Comparison of ENCODE assay signal across 8 mouse cellular contexts in the genomic region with DNA sequence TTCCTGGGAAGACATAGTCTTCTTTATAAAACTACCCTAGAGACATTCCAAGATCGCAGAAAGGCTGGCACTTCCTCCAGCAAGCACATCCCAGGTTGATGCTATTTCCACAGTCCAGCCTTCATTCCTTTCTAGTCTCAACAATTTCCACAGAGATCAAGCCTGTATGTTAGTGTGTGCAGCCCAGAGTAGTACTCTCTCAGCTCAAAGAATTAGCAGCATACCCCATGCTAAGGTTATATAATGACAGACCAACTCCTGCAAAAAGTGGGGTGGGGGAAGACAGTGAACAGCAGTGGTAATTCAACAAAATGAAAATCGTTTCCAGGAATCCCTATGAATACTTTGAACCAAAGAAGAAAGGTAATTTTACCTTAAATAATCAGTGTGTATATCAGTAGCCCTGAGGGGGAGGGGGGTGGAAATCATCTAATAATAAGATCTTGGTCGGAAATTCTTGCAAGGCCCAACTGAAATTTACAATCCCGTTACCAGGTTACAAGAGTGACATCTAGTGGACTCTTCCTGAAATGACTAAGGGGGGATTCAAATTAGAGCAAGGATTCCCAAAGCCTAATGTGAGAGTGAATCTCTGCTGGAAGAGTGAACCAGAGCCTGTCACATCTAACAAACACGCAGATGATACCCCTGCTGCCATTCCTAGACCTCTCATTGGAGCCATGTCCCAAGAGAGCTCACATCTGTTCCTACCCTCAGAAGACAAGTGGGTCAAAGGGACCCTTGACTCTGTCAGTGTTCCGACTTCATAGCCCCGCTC.
DNase-seq lines count a peak whose midpoint lies in the region; ATAC-seq and TF ChIP-seq lines count a peak whose summit lies in the region.

No protein-coding gene starts in this region.

- H3K9ac ChIP-seq in forebrain, embryonic 16.5 days (replicated peaks; ENCODE audit: low read depth, low read length): no peak overlapping the region
- no peak overlapping the region for H3K9ac ChIP-seq in neural tube, embryonic 14.5 days (replicated peaks; ENCODE audit: low read depth, low read length)

- WGBS in bone marrow, adult 2 months: 42% methylated on average over 7 of the region's 7 CpGs
- 39% methylated on average over 7 of the region's 7 CpGs for WGBS in forebrain, embryonic 16.5 days
- 51% methylated on average over 7 of the region's 7 CpGs for WGBS in neural tube, embryonic 14.5 days

- 0 out of 2 replicates have a peak, but pooled peaks have one; percentile 28 for TF ChIP-seq CTCF in bone marrow, adult 2 months (IDR thresholded peaks at IDR 0.05; ENCODE audit: control insufficient read depth, insufficient read depth, low read length)

- ATAC-seq in forebrain, embryonic 16.5 days: peak; percentile 80
- ATAC-seq in neural tube, embryonic 14.5 days (ENCODE audit: low read depth): peak; percentile 77

- no peaks in the 10 kb centered on the region for H3K4me1 ChIP-seq in bone marrow, adult 2 months (ENCODE audit: control insufficient read depth, insufficient read depth, low read length)
- no peaks in the 10 kb centered on the region for H3K4me1 ChIP-seq in forebrain, embryonic 16.5 days (replicated peaks; ENCODE audit: control insufficient read depth, insufficient read depth, low read length)
- H3K4me1 ChIP-seq in neural tube, embryonic 14.5 days (ENCODE audit: control insufficient read depth, insufficient read depth, low read length): no peaks in the 10 kb centered on the region

- H3K9me3 ChIP-seq in forebrain, embryonic 16.5 days (ENCODE audit: control insufficient read depth, low read length): no peaks in the 10 kb centered on the region
- no peaks in the 10 kb centered on the region for H3K9me3 ChIP-seq in neural tube, embryonic 14.5 days (ENCODE audit: control insufficient read depth, low read length)

- no peak for TF ChIP-seq POLR2A in bone marrow, adult 2 months (IDR thresholded peaks at IDR 0.05; ENCODE audit: borderline replicate concordance, control insufficient read depth, low read depth, low read length)

- H3K27me3 ChIP-seq in forebrain, embryonic 16.5 days (replicated peaks; ENCODE audit: control insufficient read depth, insufficient read depth, low read length): no peaks in the 10 kb centered on the region
- no peaks in the 10 kb centered on the region for H3K27me3 ChIP-seq in neural tube, embryonic 14.5 days (ENCODE audit: control insufficient read depth, insufficient read depth, low read length)

- H3K27ac ChIP-seq in bone marrow, adult 2 months (ENCODE audit: control insufficient read depth, insufficient read depth, low read depth, low read length, poor library complexity): no peak overlapping the region
- no peak overlapping the region for H3K27ac ChIP-seq in forebrain, embryonic 16.5 days (ENCODE audit: low read length)
- no peak overlapping the region for H3K27ac ChIP-seq in neural tube, embryonic 14.5 days (ENCODE audit: low read depth, low read length)

- H3K4me3 ChIP-seq in bone marrow, adult 2 months (replicated peaks; ENCODE audit: control insufficient read depth, low read depth, low read length): no peak overlapping the region
- no peak overlapping the region for H3K4me3 ChIP-seq in forebrain, embryonic 16.5 days (replicated peaks; ENCODE audit: low read length)
- H3K4me3 ChIP-seq in neural tube, embryonic 14.5 days (ENCODE audit: low read depth, low read length): no peak overlapping the region

- intact Hi-C loops in gastrocnemius, postnatal 14 days (cut with DNase I; ENCODE audit: low total_unique reads): loop anchor here (10.0 kb wide), 1 partner anchor 1418 kb away; the partner anchor contains the start of gene Inhba

- no peak overlapping the region for H3K4me2 ChIP-seq in forebrain, embryonic 16.5 days (ENCODE audit: low read length)
- no peak overlapping the region for H3K4me2 ChIP-seq in neural tube, embryonic 14.5 days (ENCODE audit: low read depth, low read length)

- no peaks in the 10 kb centered on the region for H3K36me3 ChIP-seq in forebrain, embryonic 16.5 days (ENCODE audit: control insufficient read depth, insufficient read depth)
- no peaks in the 10 kb centered on the region for H3K36me3 ChIP-seq in neural tube, embryonic 14.5 days (ENCODE audit: control insufficient read depth, insufficient read depth, low read length)

- peak; percentile 29 for DNase-seq in gastrocnemius, adult 18-20 months (ENCODE audit: low spot score)
- DNase-seq in gastrocnemius, postnatal 14 days: no peak
- DNase-seq in 3T3-L1 (ENCODE audit: low read depth, low spot score): peak; percentile 80
- DNase-seq in layer of hippocampus, adult 9-10 months (ENCODE audit: low spot score): peak; percentile 55
- no peak for DNase-seq in spleen, adult 12 weeks (ENCODE audit: low spot score)

Comparison
In these comparisons a context has a peak if more than half of its experiments do, and no peak if none do; other contexts are left out.
1. DNase-seq: peak in gastrocnemius, adult 18-20 months (single experiment), 3T3-L1 (single experiment) and layer of hippocampus, adult 9-10 months (single experiment); none in gastrocnemius, postnatal 14 days (single experiment) and spleen, adult 12 weeks (single experiment).